In genomic region chr5:110979861-110980346, GRCm38 (mm10) we compare ENCODE assay signal across 7 mouse cellular contexts.
A peak's percentile ranks its signal among the peaks of the same experiment; 100 is the strongest.
DNase-seq lines count a peak whose midpoint lies in the region; ATAC-seq lines count a peak whose summit lies in the region.

No protein-coding gene starts in this region.

- peaks cover 42% of the 10 kb centered on the region for H3K4me1 ChIP-seq in forebrain, embryonic 13.5 days

- peak; percentile 28; the same call in 1 of the 2 replicates for ATAC-seq in forebrain, embryonic 13.5 days
- ATAC-seq in hematopoietic stem cell, adult 5-6 weeks (replicated peaks in 1 of 2; ENCODE audit: insufficient read depth in 1 of 2, low FRiP score in 2 of 2, low TSS enrichment in 1 of 2, low read depth in 1 of 2, poor library complexity in 2 of 2, severe bottlenecking in 2 of 2): peak; percentile 25 to 43; a peak in 2 of 4 replicates
- peak; percentile 30; the same call in 1 of the 2 replicates for ATAC-seq in megakaryocyte progenitor cell, adult 5-6 weeks (replicated peaks; ENCODE audit: poor library complexity)

- H3K27me3 ChIP-seq in forebrain, embryonic 13.5 days: no peaks in the 10 kb centered on the region

- H3K27ac ChIP-seq in forebrain, embryonic 13.5 days: peak overlapping the region; percentile 87

- peak overlapping the region; percentile 93 for H3K4me2 ChIP-seq in forebrain, embryonic 13.5 days

- intact Hi-C loops in left cerebral cortex, postnatal 14 days (cut with DNase I): loop anchor here (2.0 kb wide), 1 partner anchor 277 kb away; no protein-coding TSS in a partner anchor

- H3K9me3 ChIP-seq in forebrain, embryonic 13.5 days (replicated peaks): no peaks in the 10 kb centered on the region

- WGBS in forebrain, embryonic 13.5 days: under 1% methylated on average over 14 of the region's 14 CpGs

- peak; percentile 30 for DNase-seq in ES-CJ7 (ENCODE audit: low read depth, low spot score)
- DNase-seq in adrenal gland, adult 8-10 months: peak; percentile 15
- DNase-seq in left cerebral cortex, postnatal 14 days (ENCODE audit: low spot score in 2 of 2): peak; percentile 24 to 48
- DNase-seq in right cerebral cortex, postnatal 25 days: peak; percentile 31

- peak overlapping the region; percentile 92 for H3K9ac ChIP-seq in forebrain, embryonic 13.5 days

- H3K36me3 ChIP-seq in forebrain, embryonic 13.5 days (ENCODE audit: poor library complexity, severe bottlenecking): no peaks in the 10 kb centered on the region

- H3K4me3 ChIP-seq in forebrain, embryonic 13.5 days: peak overlapping the region; percentile 79

Comparison
In these comparisons a context has a peak if more than half of its experiments do, and no peak if none do; other contexts are left out.
1. Peak in every context shown above with its lines: DNase-seq, ATAC-seq, H3K4me3 ChIP-seq and H3K27ac ChIP-seq.